Mouse (Mus musculus): ENCODE measurements around the gene Cenpl. TPM values are rescaled to one million over a fixed set of nuclear protein-coding genes. Genes with fewer than 3 reads are reported as not detected.

Cenpl gene
- polyA plus RNA-seq, 1 experiment: 7.9 TPM

DNA sequence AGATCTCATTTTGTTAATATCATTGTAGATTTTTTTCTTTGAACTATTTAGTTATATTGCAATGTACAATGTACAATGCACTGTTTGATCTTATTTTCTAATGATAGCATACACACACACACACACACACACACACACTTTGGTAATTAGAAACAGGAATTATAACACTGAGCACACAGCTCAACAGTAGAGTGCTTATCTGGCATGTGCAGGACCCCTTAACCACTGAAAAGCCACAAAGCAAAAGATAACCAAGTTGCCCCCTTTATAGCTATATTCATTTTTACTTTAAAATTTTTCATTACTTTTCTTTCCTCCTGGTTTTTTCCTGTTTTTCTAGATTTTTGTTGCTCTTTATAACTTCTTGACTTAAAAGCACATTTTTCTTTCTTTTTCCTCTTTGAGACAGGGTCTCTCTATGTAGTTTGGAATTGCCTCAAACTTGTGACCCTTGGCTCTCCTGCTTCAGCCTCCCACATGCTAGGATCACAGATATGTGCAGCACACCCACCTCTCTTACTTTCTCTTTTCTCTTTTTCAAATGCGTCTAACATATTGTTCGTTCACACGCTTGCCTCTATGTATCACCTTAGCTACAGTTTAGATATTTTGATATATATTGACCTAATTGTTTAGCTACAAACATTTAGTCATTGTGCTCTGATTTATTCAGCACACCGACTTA is 29.4 kb downstream of the Cenpl start:
- TF ChIP-seq FOSL1 (IDR thresholded peaks at IDR 0.05; ENCODE audit: insufficient read depth, low read length, poor library complexity, severe bottlenecking): no peak
- no peak for TF ChIP-seq MYOD1 (IDR thresholded peaks at IDR 0.05; ENCODE audit: control insufficient read depth, insufficient read length, low read depth)
- TF ChIP-seq MAX (IDR thresholded peaks at IDR 0.05): no peak
- TF ChIP-seq MYOG (IDR thresholded peaks at IDR 0.05; ENCODE audit: control insufficient read depth, extremely low read depth, insufficient read length): no peak
- TF ChIP-seq USF1 (IDR thresholded peaks at IDR 0.05; ENCODE audit: low read depth): no peak
- TF ChIP-seq CEBPB (IDR thresholded peaks at IDR 0.05; ENCODE audit: low read depth): no peak
- TF ChIP-seq CTCF (IDR thresholded peaks at IDR 0.05; ENCODE audit: control insufficient read depth, insufficient read depth, insufficient read length): no peak
- no peak overlapping the region for H3K4me3 ChIP-seq (ENCODE audit: insufficient read depth, poor library complexity, severe bottlenecking)
- H3K79me3 ChIP-seq (ENCODE audit: low read depth): no peaks in the 10 kb centered on the region
- H3ac ChIP-seq (ENCODE audit: control insufficient read depth, insufficient read length, low read depth): no peak overlapping the region
- H3K36me3 ChIP-seq (ENCODE audit: control insufficient read depth, insufficient read depth): peaks cover 41% of the 10 kb centered on the region
- no peaks in the 10 kb centered on the region for H3K27me3 ChIP-seq (ENCODE audit: control insufficient read depth, insufficient read depth, insufficient read length)
- no peaks in the 10 kb centered on the region for H3K79me2 ChIP-seq (ENCODE audit: control insufficient read depth, insufficient read depth)

GRCm38 (mm10) chr1:161103842-161104241 is 33.3 kb downstream of the Cenpl start:
- Histone ChIP-seq H3ac (ENCODE audit: control insufficient read depth, insufficient read length, low read depth) (no peak overlapping the region), H3K36me3 (ENCODE audit: control insufficient read depth, insufficient read depth) (peaks cover 37% of the 10 kb centered on the region), H3K27me3 (ENCODE audit: control insufficient read depth, insufficient read depth, insufficient read length) (no peaks in the 10 kb centered on the region), H3K79me2 (ENCODE audit: control insufficient read depth, insufficient read depth) (no peaks in the 10 kb centered on the region), H3K4me3 (ENCODE audit: insufficient read depth, poor library complexity, severe bottlenecking) (no peak overlapping the region), H3K79me3 (ENCODE audit: low read depth) (no peaks in the 10 kb centered on the region)
- TF ChIP-seq MYOG (IDR thresholded peaks at IDR 0.05; ENCODE audit: control insufficient read depth, extremely low read depth, insufficient read length) (no peak), MAX (IDR thresholded peaks at IDR 0.05) (no peak), FOSL1 (IDR thresholded peaks at IDR 0.05; ENCODE audit: insufficient read depth, low read length, poor library complexity, severe bottlenecking) (no peak), MYOD1 (IDR thresholded peaks at IDR 0.05; ENCODE audit: control insufficient read depth, insufficient read length, low read depth) (no peak), CEBPB (IDR thresholded peaks at IDR 0.05; ENCODE audit: low read depth) (no peak), CTCF (IDR thresholded peaks at IDR 0.05; ENCODE audit: control insufficient read depth, insufficient read depth, insufficient read length) (no peak), USF1 (IDR thresholded peaks at IDR 0.05; ENCODE audit: low read depth) (no peak)

GRCm38 (mm10) chr1:161109216-161109615 is 38.7 kb downstream of the Cenpl start:
- H3K79me3 ChIP-seq (ENCODE audit: low read depth): no peaks in the 10 kb centered on the region
- H3K79me2 ChIP-seq (ENCODE audit: control insufficient read depth, insufficient read depth): no peaks in the 10 kb centered on the region
- H3K4me3 ChIP-seq (ENCODE audit: insufficient read depth, poor library complexity, severe bottlenecking): no peak overlapping the region
- H3K36me3 ChIP-seq (ENCODE audit: control insufficient read depth, insufficient read depth): peaks cover 19% of the 10 kb centered on the region
- H3ac ChIP-seq (ENCODE audit: control insufficient read depth, insufficient read length, low read depth): no peak overlapping the region
- no peak for TF ChIP-seq MYOG (IDR thresholded peaks at IDR 0.05; ENCODE audit: control insufficient read depth, extremely low read depth, insufficient read length)
- TF ChIP-seq CTCF (IDR thresholded peaks at IDR 0.05; ENCODE audit: control insufficient read depth, insufficient read depth, insufficient read length): no peak
- no peak for TF ChIP-seq CEBPB (IDR thresholded peaks at IDR 0.05; ENCODE audit: low read depth)
- TF ChIP-seq FOSL1 (IDR thresholded peaks at IDR 0.05; ENCODE audit: insufficient read depth, low read length, poor library complexity, severe bottlenecking): no peak
- no peak for TF ChIP-seq MAX (IDR thresholded peaks at IDR 0.05)
- no peak for TF ChIP-seq USF1 (IDR thresholded peaks at IDR 0.05; ENCODE audit: low read depth)
- no peak for TF ChIP-seq MYOD1 (IDR thresholded peaks at IDR 0.05; ENCODE audit: control insufficient read depth, insufficient read length, low read depth)
- H3K27me3 ChIP-seq (ENCODE audit: control insufficient read depth, insufficient read depth, insufficient read length): no peaks in the 10 kb centered on the region

DNA sequence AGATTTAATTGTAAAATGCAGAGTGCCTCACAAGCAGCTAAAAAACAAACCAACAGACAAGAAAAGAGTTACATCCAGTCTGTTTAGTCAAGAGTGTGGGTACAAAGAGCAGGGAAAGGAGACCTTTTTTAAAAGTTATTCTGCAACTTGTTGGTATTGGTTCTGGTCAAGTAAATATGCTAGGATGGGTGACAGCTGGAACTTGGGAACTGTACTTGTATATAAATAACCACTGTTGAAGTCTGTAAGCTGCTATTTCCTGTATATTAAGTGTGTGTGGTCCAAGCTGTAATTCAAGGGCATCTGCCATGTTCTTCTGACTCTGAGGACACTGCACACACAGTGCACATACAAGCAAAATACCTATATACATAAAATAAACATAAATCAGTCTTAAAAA is 44.1 kb downstream of the Cenpl start:
- Histone ChIP-seq H3K79me3 (ENCODE audit: low read depth) (peaks cover 2% of the 10 kb centered on the region), H3K79me2 (ENCODE audit: control insufficient read depth, insufficient read depth) (no peaks in the 10 kb centered on the region), H3K27me3 (ENCODE audit: control insufficient read depth, insufficient read depth, insufficient read length) (no peaks in the 10 kb centered on the region), H3ac (ENCODE audit: control insufficient read depth, insufficient read length, low read depth) (no peak overlapping the region), H3K4me3 (ENCODE audit: insufficient read depth, poor library complexity, severe bottlenecking) (no peak overlapping the region), H3K36me3 (ENCODE audit: control insufficient read depth, insufficient read depth) (no peaks in the 10 kb centered on the region)
- no peak for TF ChIP-seq CEBPB (IDR thresholded peaks at IDR 0.05; ENCODE audit: low read depth)
- TF ChIP-seq MYOD1 (IDR thresholded peaks at IDR 0.05; ENCODE audit: control insufficient read depth, insufficient read length, low read depth): no peak
- TF ChIP-seq USF1 (IDR thresholded peaks at IDR 0.05; ENCODE audit: low read depth): no peak
- no peak for TF ChIP-seq MYOG (IDR thresholded peaks at IDR 0.05; ENCODE audit: control insufficient read depth, extremely low read depth, insufficient read length)
- no peak for TF ChIP-seq MAX (IDR thresholded peaks at IDR 0.05)
- TF ChIP-seq FOSL1 (IDR thresholded peaks at IDR 0.05; ENCODE audit: insufficient read depth, low read length, poor library complexity, severe bottlenecking): no peak
- no peak for TF ChIP-seq CTCF (IDR thresholded peaks at IDR 0.05; ENCODE audit: control insufficient read depth, insufficient read depth, insufficient read length)

- Histone ChIP-seq H3K36me3 (ENCODE audit: control insufficient read depth, insufficient read depth) (peaks cover 4% of the 10 kb centered on the region), H3K27me3 (ENCODE audit: control insufficient read depth, insufficient read depth, insufficient read length) (no peaks in the 10 kb centered on the region), H3K4me3 (ENCODE audit: insufficient read depth, poor library complexity, severe bottlenecking) (no peak overlapping the region), H3K79me3 (ENCODE audit: low read depth) (peaks cover 3% of the 10 kb centered on the region), H3K79me2 (ENCODE audit: control insufficient read depth, insufficient read depth) (peaks cover 11% of the 10 kb centered on the region), H3ac (ENCODE audit: control insufficient read depth, insufficient read length, low read depth) (no peak overlapping the region)
- TF ChIP-seq CEBPB (IDR thresholded peaks at IDR 0.05; ENCODE audit: low read depth) (no peak), MAX (IDR thresholded peaks at IDR 0.05) (no peak), FOSL1 (IDR thresholded peaks at IDR 0.05; ENCODE audit: insufficient read depth, low read length, poor library complexity, severe bottlenecking) (no peak), USF1 (IDR thresholded peaks at IDR 0.05; ENCODE audit: low read depth) (no peak), MYOD1 (IDR thresholded peaks at IDR 0.05; ENCODE audit: control insufficient read depth, insufficient read length, low read depth) (no peak), CTCF (IDR thresholded peaks at IDR 0.05; ENCODE audit: control insufficient read depth, insufficient read depth, insufficient read length) (no peak), MYOG (IDR thresholded peaks at IDR 0.05; ENCODE audit: control insufficient read depth, extremely low read depth, insufficient read length) (no peak)
Measured at GRCm38 (mm10) chr1:161122661-161123418, 52.3 kb downstream of the Cenpl start.

Data from C2C12 (cell line).